Mouse (Mus musculus) spleen, adult 18-20 months (tissue): Measurements from ENCODE around the gene Dact3.

ENCODE experiments used
- DNase-seq, 2 experiments: peaks; one replicate each; pipeline ENCODE4 v3.0.0; 2022; ENCODE audit warnings: mixed read lengths in 2 of 2

The Dact3 gene

GRCm38 (mm10) chr7:16858336-16858735 lies 16.8 kb upstream of the Dact3 start:
- peak in 1 of 2 experiments; percentile 55 for DNase-seq

GRCm38 (mm10) chr7:16859902-16860651 lies 15.0 kb upstream of the Dact3 start:
- peak in 1 of 2 experiments; percentile 68 for DNase-seq

- no peak for DNase-seq
Measured at GRCm38 (mm10) chr7:16867488-16867887, 7.6 kb upstream of the Dact3 start.

- no peak for DNase-seq
Measured at GRCm38 (mm10) chr7:16869497-16869896, 5.6 kb upstream of the Dact3 start.

GRCm38 (mm10) chr7:16871600-16871999 lies 3.5 kb upstream of the Dact3 start:
- no peak for DNase-seq

- no peak for DNase-seq
Measured at GRCm38 (mm10) chr7:16872478-16872877, 2.6 kb upstream of the Dact3 start.

- DNase-seq: no peak
Measured at GRCm38 (mm10) chr7:16873392-16873791, 1.7 kb upstream of the Dact3 start.

- DNase-seq: peak; percentile 62 to 81
Measured at GRCm38 (mm10) chr7:16874190-16874589, 927 bp upstream of the Dact3 start.

- peak; percentile 98 to 99 for DNase-seq
Measured at GRCm38 (mm10) chr7:16874756-16875309, 284 bp upstream of the Dact3 start.

GRCm38 (mm10) chr7:16875326-16875725 lies 209 bp downstream of the Dact3 start:
- DNase-seq: no peak

GRCm38 (mm10) chr7:16876006-16876405 lies 889 bp downstream of the Dact3 start:
- DNase-seq: no peak

- DNase-seq: no peak
Measured at GRCm38 (mm10) chr7:16876608-16877007, 1.5 kb downstream of the Dact3 start.

- DNase-seq: no peak
Measured at GRCm38 (mm10) chr7:16877717-16878116, 2.6 kb downstream of the Dact3 start.

GRCm38 (mm10) chr7:16879796-16880547 lies 4.9 kb downstream of the Dact3 start:
- no peak for DNase-seq

- no peak for DNase-seq
Measured at GRCm38 (mm10) chr7:16880615-16881014, 5.5 kb downstream of the Dact3 start.

GRCm38 (mm10) chr7:16883162-16883561 lies 8.0 kb downstream of the Dact3 start:
- no peak for DNase-seq

- DNase-seq: no peak
Measured at GRCm38 (mm10) chr7:16884334-16884733, 9.2 kb downstream of the Dact3 start.

- no peak for DNase-seq
Measured at GRCm38 (mm10) chr7:16885271-16885776, 10.2 kb downstream of the Dact3 start.

GRCm38 (mm10) chr7:16885905-16886304 lies 10.8 kb downstream of the Dact3 start:
- no peak for DNase-seq

GRCm38 (mm10) chr7:16890536-16890935 lies 15.4 kb downstream of the Dact3 start:
- DNase-seq: no peak

GRCm38 (mm10) chr7:16890944-16891343 lies 15.8 kb downstream of the Dact3 start:
- no peak for DNase-seq

GRCm38 (mm10) chr7:16891641-16892351 lies 16.7 kb downstream of the Dact3 start, which contains the start of gene Gng8:
Gng8 (plus strand) TSS chr7:16891786.
- DNase-seq: peak; percentile 68 to 86

GRCm38 (mm10) chr7:16892352-16892730 lies 17.2 kb downstream of the Dact3 start:
- no peak for DNase-seq
